Mouse (Mus musculus): Measurements from ENCODE around the gene Tmem178b. TPM values are rescaled to one million over a fixed set of nuclear protein-coding genes. Genes with fewer than 3 reads are reported as not detected.

The Tmem178b gene
- polyA plus RNA-seq, 1 experiment from 2014 or later: not detected

DNA sequence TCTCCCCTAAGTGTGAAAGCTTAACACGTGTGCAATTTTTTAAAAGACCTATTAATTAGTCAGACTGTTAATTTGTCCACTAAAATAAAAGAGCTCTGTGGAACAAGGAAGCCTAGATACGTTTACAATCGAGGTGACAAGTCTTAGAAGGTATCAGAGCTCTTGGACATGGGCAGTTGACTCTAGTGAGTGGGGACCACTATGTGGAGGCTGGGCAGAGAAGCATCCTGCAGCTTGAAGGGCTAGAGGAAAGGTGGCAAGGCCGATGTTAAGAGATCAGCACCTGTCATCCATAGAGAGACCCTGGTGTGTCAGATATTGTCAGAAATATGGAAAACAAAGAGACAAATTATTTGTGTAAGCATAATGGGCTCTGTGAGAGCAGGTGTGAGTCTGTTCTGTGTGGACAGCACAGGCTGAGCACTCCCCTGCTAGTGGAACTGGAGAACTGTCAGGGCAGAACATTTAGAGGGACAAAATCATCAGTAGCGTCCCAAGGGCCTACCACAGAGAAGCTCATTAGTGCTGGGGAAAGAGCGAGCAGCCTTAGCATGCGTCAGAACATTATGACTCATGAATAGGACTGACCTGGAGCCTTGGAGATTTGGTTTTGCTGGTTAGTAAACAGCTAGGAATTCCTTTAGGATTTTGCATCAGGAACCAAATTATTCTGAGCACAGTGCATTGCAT is 264.9 kb downstream of the Tmem178b start:
- Histone ChIP-seq H3K4me1 (ENCODE audit: control insufficient read depth in 2 of 2, insufficient read depth in 2 of 2, low read length in 2 of 2) (no peaks in the 10 kb centered on the region), H3K9me3 (ENCODE audit: control insufficient read depth, low read length) (no peaks in the 10 kb centered on the region), H3K27me3 (ENCODE audit: control insufficient read depth, insufficient read depth, low read length) (no peaks in the 10 kb centered on the region), H3K36me3 (ENCODE audit: control insufficient read depth, insufficient read depth, low read length) (no peaks in the 10 kb centered on the region), H3K9ac (ENCODE audit: low read length) (no peak overlapping the region), H3K4me2 (ENCODE audit: low read length) (no peak overlapping the region), H3K27ac (replicated peaks in 1 of 2; ENCODE audit: control insufficient read depth in 1 of 2, insufficient read depth in 1 of 2, low read depth in 2 of 2, low read length in 2 of 2) (no peak overlapping the region), H3K4me3 (ENCODE audit: control insufficient read depth in 1 of 2, insufficient read depth in 1 of 2, low read depth in 1 of 2, low read length in 2 of 2) (no peak overlapping the region)
- 75% methylated on average over 7 of the region's 7 CpGs for WGBS
- no peak for ATAC-seq (ENCODE audit: insufficient number of reproducible peaks, insufficient read depth, low FRiP score, low read depth)

GRCm38 (mm10) chr6:40142582-40142981 is 269.5 kb downstream of the Tmem178b start:
- Histone ChIP-seq H3K4me1 (ENCODE audit: control insufficient read depth in 2 of 2, insufficient read depth in 2 of 2, low read length in 2 of 2) (no peaks in the 10 kb centered on the region), H3K27me3 (ENCODE audit: control insufficient read depth, insufficient read depth, low read length) (no peaks in the 10 kb centered on the region), H3K4me2 (ENCODE audit: low read length) (no peak overlapping the region), H3K27ac (replicated peaks in 1 of 2; ENCODE audit: control insufficient read depth in 1 of 2, insufficient read depth in 1 of 2, low read depth in 2 of 2, low read length in 2 of 2) (no peak overlapping the region), H3K4me3 (ENCODE audit: control insufficient read depth in 1 of 2, insufficient read depth in 1 of 2, low read depth in 1 of 2, low read length in 2 of 2) (no peak overlapping the region), H3K36me3 (ENCODE audit: control insufficient read depth, insufficient read depth, low read length) (no peaks in the 10 kb centered on the region), H3K9me3 (ENCODE audit: control insufficient read depth, low read length) (no peaks in the 10 kb centered on the region), H3K9ac (ENCODE audit: low read length) (no peak overlapping the region)
- ATAC-seq (ENCODE audit: insufficient number of reproducible peaks, insufficient read depth, low FRiP score, low read depth): no peak
- 35% methylated on average over 5 of the region's 5 CpGs for WGBS

- no peaks in the 10 kb centered on the region for H3K36me3 ChIP-seq (ENCODE audit: control insufficient read depth, insufficient read depth, low read length)
- WGBS: 52% methylated on average over 9 of the region's 9 CpGs
- ATAC-seq (ENCODE audit: insufficient number of reproducible peaks, insufficient read depth, low FRiP score, low read depth): no peak
These were observed 271.3 kb downstream of the Tmem178b start for GRCm38 (mm10) chr6:40144371-40144770.

GRCm38 (mm10) chr6:40145601-40146000 is 272.5 kb downstream of the Tmem178b start:
- ATAC-seq (ENCODE audit: insufficient number of reproducible peaks, insufficient read depth, low FRiP score, low read depth): no peak
- Histone ChIP-seq H3K36me3 (ENCODE audit: control insufficient read depth, insufficient read depth, low read length) (no peaks in the 10 kb centered on the region), H3K4me2 (ENCODE audit: low read length) (no peak overlapping the region), H3K4me3 (ENCODE audit: control insufficient read depth in 1 of 2, insufficient read depth in 1 of 2, low read depth in 1 of 2, low read length in 2 of 2) (no peak overlapping the region), H3K9ac (ENCODE audit: low read length) (no peak overlapping the region), H3K4me1 (ENCODE audit: control insufficient read depth in 2 of 2, insufficient read depth in 2 of 2, low read length in 2 of 2) (no peaks in the 10 kb centered on the region), H3K9me3 (ENCODE audit: control insufficient read depth, low read length) (no peaks in the 10 kb centered on the region), H3K27ac (replicated peaks in 1 of 2; ENCODE audit: control insufficient read depth in 1 of 2, insufficient read depth in 1 of 2, low read depth in 2 of 2, low read length in 2 of 2) (no peak overlapping the region), H3K27me3 (ENCODE audit: control insufficient read depth, insufficient read depth, low read length) (no peaks in the 10 kb centered on the region)
- 94% methylated on average over 3 of the region's 3 CpGs for WGBS

More at GRCm38 (mm10) chr6:40144371-40144770, 271.3 kb downstream of the Tmem178b start:
- Histone ChIP-seq H3K9me3 (ENCODE audit: control insufficient read depth, low read length) (no peaks in the 10 kb centered on the region), H3K4me2 (ENCODE audit: low read length) (no peak overlapping the region), H3K4me1 (ENCODE audit: control insufficient read depth in 2 of 2, insufficient read depth in 2 of 2, low read length in 2 of 2) (no peaks in the 10 kb centered on the region), H3K27me3 (ENCODE audit: control insufficient read depth, insufficient read depth, low read length) (no peaks in the 10 kb centered on the region), H3K4me3 (ENCODE audit: control insufficient read depth in 1 of 2, insufficient read depth in 1 of 2, low read depth in 1 of 2, low read length in 2 of 2) (no peak overlapping the region), H3K27ac (replicated peaks in 1 of 2; ENCODE audit: control insufficient read depth in 1 of 2, insufficient read depth in 1 of 2, low read depth in 2 of 2, low read length in 2 of 2) (no peak overlapping the region), H3K9ac (ENCODE audit: low read length) (no peak overlapping the region)

- no peak overlapping the region for H3K4me2 ChIP-seq (ENCODE audit: low read length)
- H3K27ac ChIP-seq (replicated peaks in 1 of 2; ENCODE audit: control insufficient read depth in 1 of 2, insufficient read depth in 1 of 2, low read depth in 2 of 2, low read length in 2 of 2): no peak overlapping the region
- H3K4me1 ChIP-seq (ENCODE audit: control insufficient read depth in 2 of 2, insufficient read depth in 2 of 2, low read length in 2 of 2): no peaks in the 10 kb centered on the region
- WGBS: 91% methylated on average over 8 of the region's 8 CpGs
- H3K9ac ChIP-seq (ENCODE audit: low read length): no peak overlapping the region
- no peaks in the 10 kb centered on the region for H3K27me3 ChIP-seq (ENCODE audit: control insufficient read depth, insufficient read depth, low read length)
- no peaks in the 10 kb centered on the region for H3K36me3 ChIP-seq (ENCODE audit: control insufficient read depth, insufficient read depth, low read length)
- H3K9me3 ChIP-seq (ENCODE audit: control insufficient read depth, low read length): no peaks in the 10 kb centered on the region
- no peak for ATAC-seq (ENCODE audit: insufficient number of reproducible peaks, insufficient read depth, low FRiP score, low read depth)
- no peak overlapping the region for H3K4me3 ChIP-seq (ENCODE audit: control insufficient read depth in 1 of 2, insufficient read depth in 1 of 2, low read depth in 1 of 2, low read length in 2 of 2)
These were observed 279.2 kb downstream of the Tmem178b start for GRCm38 (mm10) chr6:40152241-40152640.

DNA sequence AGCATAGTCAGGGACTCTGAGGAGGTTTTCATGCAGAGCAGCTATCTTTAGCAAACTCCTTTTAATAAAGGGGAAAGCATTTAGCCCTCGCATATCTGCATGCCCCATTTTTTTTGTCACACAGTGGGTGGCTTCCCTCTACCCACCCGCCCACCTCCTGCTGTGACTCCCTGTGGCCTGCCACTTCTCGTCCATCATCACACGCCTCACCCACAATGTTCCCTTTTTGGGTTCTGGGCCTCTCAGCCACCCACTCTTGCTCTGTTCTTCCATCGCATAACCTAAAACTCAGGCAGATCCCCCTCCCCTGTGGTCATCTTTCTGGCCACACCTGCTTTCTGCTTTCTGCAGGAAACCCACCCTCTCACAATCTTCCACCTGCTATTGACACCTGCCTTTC is 288.3 kb downstream of the Tmem178b start:
- 65% methylated on average over 5 of the region's 5 CpGs for WGBS

DNA sequence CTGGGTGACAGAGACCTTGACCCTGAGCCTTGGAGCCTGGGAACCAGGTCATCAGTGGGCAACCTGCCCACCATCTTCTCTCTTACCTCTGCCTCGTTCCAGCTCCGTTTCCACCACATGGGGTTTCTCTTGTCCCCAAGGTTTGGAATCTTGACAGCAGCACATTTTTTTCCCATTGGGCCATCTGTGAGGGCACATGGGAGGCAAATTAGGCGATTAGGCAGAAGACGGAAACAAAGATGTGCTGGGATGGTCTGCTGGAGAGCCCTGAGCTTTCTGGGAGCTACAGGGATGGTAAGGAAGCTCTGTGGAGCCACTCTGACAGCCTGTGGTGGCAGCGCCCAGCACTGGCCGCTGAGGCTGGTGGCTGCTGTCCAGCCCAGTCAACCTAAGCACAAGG is 300.5 kb downstream of the Tmem178b start:
- 58% methylated on average over 6 of the region's 6 CpGs for WGBS

More for the DNA sequence above, 288.3 kb downstream of the Tmem178b start:
- no peak for ATAC-seq (ENCODE audit: insufficient number of reproducible peaks, insufficient read depth, low FRiP score, low read depth)
- H3K4me2 ChIP-seq (ENCODE audit: low read length): no peak overlapping the region
- no peaks in the 10 kb centered on the region for H3K36me3 ChIP-seq (ENCODE audit: control insufficient read depth, insufficient read depth, low read length)
- no peak overlapping the region for H3K4me3 ChIP-seq (ENCODE audit: control insufficient read depth in 1 of 2, insufficient read depth in 1 of 2, low read depth in 1 of 2, low read length in 2 of 2)
- no peak overlapping the region for H3K27ac ChIP-seq (replicated peaks in 1 of 2; ENCODE audit: control insufficient read depth in 1 of 2, insufficient read depth in 1 of 2, low read depth in 2 of 2, low read length in 2 of 2)
- H3K27me3 ChIP-seq (ENCODE audit: control insufficient read depth, insufficient read depth, low read length): no peaks in the 10 kb centered on the region
- H3K4me1 ChIP-seq (ENCODE audit: control insufficient read depth in 2 of 2, insufficient read depth in 2 of 2, low read length in 2 of 2): no peaks in the 10 kb centered on the region
- H3K9me3 ChIP-seq (ENCODE audit: control insufficient read depth, low read length): no peaks in the 10 kb centered on the region
- H3K9ac ChIP-seq (ENCODE audit: low read length): no peak overlapping the region

DNA sequence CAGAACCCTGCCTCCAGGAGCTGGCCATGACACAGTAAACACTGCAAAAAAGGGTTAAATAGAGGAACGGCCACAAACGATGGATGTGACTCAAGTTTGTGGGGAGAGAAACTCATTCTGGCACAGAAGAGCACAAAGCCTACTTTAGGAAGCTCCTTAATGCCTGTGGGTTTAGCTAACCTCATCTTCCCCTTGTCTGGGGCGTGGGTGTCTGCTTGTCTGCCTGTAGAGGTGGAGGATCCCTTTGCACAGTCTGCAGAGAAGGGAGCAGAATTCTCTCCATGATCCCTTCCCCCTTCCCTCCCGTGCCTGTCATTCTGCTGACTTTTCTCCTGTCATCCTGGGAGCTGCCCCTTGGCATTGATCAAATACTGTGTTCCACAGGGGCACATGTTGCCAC is 304.8 kb downstream of the Tmem178b start:
- Histone ChIP-seq H3K4me1 (ENCODE audit: control insufficient read depth in 2 of 2, insufficient read depth in 2 of 2, low read length in 2 of 2) (no peaks in the 10 kb centered on the region), H3K27ac (replicated peaks in 1 of 2; ENCODE audit: control insufficient read depth in 1 of 2, insufficient read depth in 1 of 2, low read depth in 2 of 2, low read length in 2 of 2) (no peak overlapping the region), H3K36me3 (ENCODE audit: control insufficient read depth, insufficient read depth, low read length) (no peaks in the 10 kb centered on the region), H3K4me2 (ENCODE audit: low read length) (no peak overlapping the region), H3K9me3 (ENCODE audit: control insufficient read depth, low read length) (no peaks in the 10 kb centered on the region), H3K4me3 (ENCODE audit: control insufficient read depth in 1 of 2, insufficient read depth in 1 of 2, low read depth in 1 of 2, low read length in 2 of 2) (no peak overlapping the region), H3K27me3 (ENCODE audit: control insufficient read depth, insufficient read depth, low read length) (no peaks in the 10 kb centered on the region), H3K9ac (ENCODE audit: low read length) (no peak overlapping the region)
- ATAC-seq (ENCODE audit: insufficient number of reproducible peaks, insufficient read depth, low FRiP score, low read depth): no peak
- WGBS: 59% methylated on average over 4 of the region's 4 CpGs

More for the DNA sequence above, 300.5 kb downstream of the Tmem178b start:
- no peak overlapping the region for H3K4me2 ChIP-seq (ENCODE audit: low read length)
- no peak overlapping the region for H3K27ac ChIP-seq (replicated peaks in 1 of 2; ENCODE audit: control insufficient read depth in 1 of 2, insufficient read depth in 1 of 2, low read depth in 2 of 2, low read length in 2 of 2)
- no peak overlapping the region for H3K4me3 ChIP-seq (ENCODE audit: control insufficient read depth in 1 of 2, insufficient read depth in 1 of 2, low read depth in 1 of 2, low read length in 2 of 2)
- H3K9me3 ChIP-seq (ENCODE audit: control insufficient read depth, low read length): no peaks in the 10 kb centered on the region
- no peaks in the 10 kb centered on the region for H3K36me3 ChIP-seq (ENCODE audit: control insufficient read depth, insufficient read depth, low read length)
- H3K4me1 ChIP-seq (ENCODE audit: control insufficient read depth in 2 of 2, insufficient read depth in 2 of 2, low read length in 2 of 2): no peaks in the 10 kb centered on the region
- no peaks in the 10 kb centered on the region for H3K27me3 ChIP-seq (ENCODE audit: control insufficient read depth, insufficient read depth, low read length)
- no peak for ATAC-seq (ENCODE audit: insufficient number of reproducible peaks, insufficient read depth, low FRiP score, low read depth)
- no peak overlapping the region for H3K9ac ChIP-seq (ENCODE audit: low read length)
